Mouse (Mus musculus) CH12.LX (cell line): ENCODE data around the gene Rassf8. TPM values are rescaled to one million over a fixed set of nuclear protein-coding genes. Genes with fewer than 3 reads are reported as not detected.
A peak's percentile ranks its signal among the peaks of the same experiment; 100 is the strongest.

ENCODE experiments used
- DNase-seq: peaks from one replicate; pipeline ENCODE4 v3.0.0-alpha.2; 2013; ENCODE audit errors: extremely low read depth
- H3K27ac ChIP-seq: 2 replicates; pipeline ENCODE4 v1.5.1; 2012; ENCODE audit warnings: low read depth, mild to moderate bottlenecking, control low read depth, moderate library complexity; ENCODE audit not compliant: insufficient read depth
- H3K27me3 ChIP-seq: replicated peaks from 2 replicates; pipeline ENCODE3; 2012; ENCODE audit warnings: inconsistent platforms
- H3K36me3 ChIP-seq, 2 experiments: replicated peaks in 1 of 2; 2 replicates each; pipeline versions ENCODE3 to v1.6.1; 2012; ENCODE audit warnings: inconsistent platforms in 1 of 2, low read length in 1 of 2, mild to moderate bottlenecking in 1 of 2, mixed read lengths in 1 of 2, moderate library complexity in 1 of 2; ENCODE audit not compliant: control insufficient read depth in 1 of 2, insufficient read depth in 1 of 2
- H3K4me1 ChIP-seq, 2 experiments: 2 replicates each; pipeline ENCODE4 v1.6.1; 2012; ENCODE audit warnings: inconsistent platforms in 1 of 2, moderate library complexity in 1 of 2; ENCODE audit not compliant: insufficient read depth in 2 of 2, control insufficient read depth in 1 of 2
- H3K4me2 ChIP-seq: 2 replicates; pipeline ENCODE4 v1.6.1; 2012; ENCODE audit warnings: low read depth, mild to moderate bottlenecking, control low read depth; ENCODE audit not compliant: poor library complexity, insufficient read depth, severe bottlenecking
- H3K4me3 ChIP-seq, 3 experiments: fragments of 150-350 bp in 1 of 3; sonication (generic) in 1 of 3; replicated peaks in 1 of 3; 2 replicates each; pipeline versions ENCODE3 to v1.5.1; 2011 to 2012; ENCODE audit warnings: low read depth in 2 of 3, low read length in 2 of 3, mild to moderate bottlenecking in 2 of 3, moderate library complexity in 2 of 3, control low read depth in 1 of 3, improper control_type of control experiment in 1 of 3, inconsistent platforms in 1 of 3, mixed read lengths in 1 of 3; ENCODE audit not compliant: poor library complexity in 1 of 3
- H3K79me2 ChIP-seq: replicated peaks from 2 replicates; pipeline ENCODE4 v1.6.1; 2012; ENCODE audit warnings: mild to moderate bottlenecking, moderate library complexity; ENCODE audit not compliant: control insufficient read depth, poor library complexity, insufficient read depth, severe bottlenecking; ENCODE audit errors: extremely low read depth
- H3K9ac ChIP-seq: 2 replicates; pipeline ENCODE4 v1.6.1; 2012; ENCODE audit warnings: low read depth, mild to moderate bottlenecking, control low read depth, moderate library complexity; ENCODE audit not compliant: insufficient read depth
- H3K9me3 ChIP-seq: replicated peaks from 2 replicates; pipeline ENCODE3; 2012; ENCODE audit warnings: low read length, inconsistent platforms, mixed read lengths
- BHLHE40 ChIP-seq: IDR thresholded peaks from 2 replicates; pipeline ENCODE4 v1.6.1; 2011; ENCODE audit warnings: mild to moderate bottlenecking, low read depth, low read length, improper control_type of control experiment
- CTCF ChIP-seq, 2 experiments: IDR thresholded peaks in 1 of 2; conservative IDR thresholded peaks in 1 of 2; 2 replicates each; pipeline ENCODE4 v1.5.1; 2011 to 2012; ENCODE audit warnings: low read depth in 2 of 2, low read length in 2 of 2, improper control_type of control experiment in 1 of 2, inconsistent platforms in 1 of 2, mild to moderate bottlenecking in 1 of 2, moderate library complexity in 1 of 2
- ELF1 ChIP-seq: IDR thresholded peaks from 2 replicates; pipeline ENCODE4 v1.6.1; 2014; ENCODE audit warnings: low read depth, mild to moderate bottlenecking, inconsistent platforms, low read length, improper control_type of control experiment
- GABPA ChIP-seq: IDR thresholded peaks from 2 replicates; pipeline ENCODE4 v1.6.1; 2012; ENCODE audit warnings: low read depth, low read length, improper control_type of control experiment, inconsistent platforms; ENCODE audit not compliant: insufficient replicate concordance
- JUN ChIP-seq: IDR thresholded peaks from 2 replicates; pipeline ENCODE4 v1.6.1; 2011; ENCODE audit warnings: low read depth, mild to moderate bottlenecking, low read length, improper control_type of control experiment, moderate library complexity; ENCODE audit not compliant: insufficient read depth
- KAT2A ChIP-seq: IDR thresholded peaks from 2 replicates; pipeline ENCODE4 v1.6.1; 2012; ENCODE audit warnings: low read length, improper control_type of control experiment, inconsistent platforms; ENCODE audit not compliant: insufficient replicate concordance
- MAFK ChIP-seq: IDR thresholded peaks from 2 replicates; pipeline ENCODE4 v1.6.1; 2011; ENCODE audit warnings: low read length, improper control_type of control experiment; ENCODE audit not compliant: insufficient replicate concordance
- MAX ChIP-seq: IDR thresholded peaks from 2 replicates; pipeline ENCODE4 v1.6.1; 2011; ENCODE audit warnings: low read length, improper control_type of control experiment
- MAZ ChIP-seq: IDR thresholded peaks from 2 replicates; pipeline ENCODE4 v1.6.1; 2012; ENCODE audit warnings: low read depth, mild to moderate bottlenecking, inconsistent platforms, low read length, improper control_type of control experiment, moderate library complexity
- MXI1 ChIP-seq: IDR thresholded peaks from 2 replicates; pipeline ENCODE4 v1.6.1; 2011; ENCODE audit warnings: mild to moderate bottlenecking, low read depth, low read length, improper control_type of control experiment
- MYC ChIP-seq: IDR thresholded peaks from 2 replicates; pipeline ENCODE4 v1.6.1; 2011; ENCODE audit warnings: low read depth, mild to moderate bottlenecking, improper control_type of control experiment, low read length
- NRF1 ChIP-seq: IDR thresholded peaks from 2 replicates; pipeline ENCODE4 v1.6.1; 2014; ENCODE audit warnings: low read depth, mild to moderate bottlenecking, inconsistent platforms, low read length, improper control_type of control experiment, moderate library complexity
- PAX5 ChIP-seq: IDR thresholded peaks from 2 replicates; pipeline ENCODE4 v1.6.1; 2012; ENCODE audit warnings: low read length, inconsistent platforms, mixed read lengths
- RCOR1 ChIP-seq: conservative IDR thresholded peaks from 2 replicates; pipeline ENCODE4 v1.6.1; 2012; ENCODE audit warnings: low read depth, mild to moderate bottlenecking, inconsistent platforms, low read length, improper control_type of control experiment
- SIN3A ChIP-seq: IDR thresholded peaks from 2 replicates; pipeline ENCODE4 v1.6.1; 2012; ENCODE audit warnings: low read length, improper control_type of control experiment, inconsistent platforms
- TCF12 ChIP-seq: IDR thresholded peaks from 2 replicates; pipeline ENCODE4 v1.6.1; 2014; ENCODE audit warnings: low read depth, mild to moderate bottlenecking, inconsistent platforms, low read length, improper control_type of control experiment
- USF1 ChIP-seq: IDR thresholded peaks from 2 replicates; pipeline ENCODE4 v1.6.1; 2014; ENCODE audit warnings: low read depth, mild to moderate bottlenecking, inconsistent platforms, low read length, improper control_type of control experiment
- USF2 ChIP-seq: conservative IDR thresholded peaks from 2 replicates; pipeline ENCODE4 v1.6.1; 2011; ENCODE audit warnings: low read depth, low read length, improper control_type of control experiment
- ZC3H11A ChIP-seq: IDR thresholded peaks from 2 replicates; pipeline ENCODE4 v1.6.1; 2012; ENCODE audit warnings: low read depth, mild to moderate bottlenecking, inconsistent platforms, low read length, improper control_type of control experiment
- ZKSCAN1 ChIP-seq: IDR thresholded peaks from 2 replicates; pipeline ENCODE4 v1.6.1; 2012; ENCODE audit warnings: low read depth, inconsistent platforms, low read length, improper control_type of control experiment, borderline replicate concordance
- ZNF384 ChIP-seq: IDR thresholded peaks from 2 replicates; pipeline ENCODE4 v1.6.1; 2012; ENCODE audit warnings: low read depth, low read length, improper control_type of control experiment, inconsistent platforms
- dilution Hi-C: fragments of 300-500 bp; cut with MboI; formaldehyde crosslinking; loops from 2 replicates; pipeline ENCODE4 v1.14.3; 2020; ENCODE audit warnings: low sequenced_read_pairs; ENCODE audit not compliant: extremely low pct_unique_long_range_greater_than_20kb, extremely low pct_ligation_motif_present
- in situ Hi-C: fragments of 300-500 bp; cut with MboI; formaldehyde crosslinking; loops from 3 replicates; pipeline ENCODE4 v1.14.3; 2019; ENCODE audit warnings: low sequenced_read_pairs, low pct_ligation_motif_present, low pct_unique_long_range_greater_than_20kb, mixed read lengths
- polyA plus RNA-seq: library from polyadenylated mRNA; unstranded; fragments of >175 nt; gene quantifications from 2 replicates; pipeline ENCODE4 v1.2.1, GENCODE M21; 2012; ENCODE audit warnings: low read depth; ENCODE audit not compliant: insufficient read length
- total RNA-seq, 2 experiments: library from RNA; depleted of rRNA; stranded (reverse); fragments of 300-350 nt in 1 of 2; fragments of >200 nt in 1 of 2; gene quantifications; 2 replicates each; pipeline ENCODE4 v1.2.3; 2012 to 2014

Rassf8 gene
- total and polyA plus RNA-seq, 3 experiments = 0.34 to 0.59 (median 0.48) TPM

GRCm38 (mm10) chr6:145709956-145710720, 36.4 kb upstream of the Rassf8 start:
- Histone ChIP-seq H3K9ac (no peak overlapping the region), H3K4me2 (no peak overlapping the region), H3K4me3 (no peak overlapping the region), H3K27ac (no peak overlapping the region), H3K27me3 (no peaks in the 10 kb centered on the region), H3K4me1 (no peaks in the 10 kb centered on the region), H3K9me3 (peaks cover 2% of the 10 kb centered on the region), H3K36me3 (no peaks in the 10 kb centered on the region), H3K79me2 (no peaks in the 10 kb centered on the region)
- TF ChIP-seq TCF12 = no peak
- TF ChIP-seq GABPA = no peak
- in situ Hi-C loops (no loop called here), dilution Hi-C loops (no loop called here)
- DNase-seq = no peak

GRCm38 (mm10) chr6:145710797-145711196, 35.8 kb upstream of the Rassf8 start:
- peaks cover 2% of the 10 kb centered on the region for H3K9me3 ChIP-seq
- H3K9ac ChIP-seq = no peak overlapping the region
- H3K4me2 ChIP-seq = no peak overlapping the region
- no peaks in the 10 kb centered on the region for H3K36me3 ChIP-seq
- no peaks in the 10 kb centered on the region for H3K4me1 ChIP-seq
- no peak overlapping the region for H3K27ac ChIP-seq
- dilution Hi-C loops = no loop called here
- DNase-seq = no peak
- H3K79me2 ChIP-seq = no peaks in the 10 kb centered on the region
- in situ Hi-C loops = no loop called here
- TF ChIP-seq CTCF (conservative IDR thresholded peaks at IDR 0.05 in 1 of 2, IDR thresholded peaks at IDR 0.05 in 1 of 2; ENCODE audit: low read depth in 2 of 2, low read length in 2 of 2) (peak in 1 of 2 experiments; percentile 31; a peak in 2 of 4 replicates), RCOR1 (no peak), KAT2A (no peak)
- TF ChIP-seq, all 38 proteins: peak for 1
- H3K4me3 ChIP-seq = no peak overlapping the region
- no peaks in the 10 kb centered on the region for H3K27me3 ChIP-seq

GRCm38 (mm10) chr6:145711320-145711719, 35.2 kb upstream of the Rassf8 start:
- TF ChIP-seq MXI1 (no peak), MAZ (no peak), PAX5 (no peak), ELF1 (no peak), USF1 (no peak), TCF12 (no peak), NRF1 (no peak), MAFK (no peak), GABPA (no peak), SIN3A (no peak), JUN (no peak), ZKSCAN1 (no peak), BHLHE40 (no peak), ZC3H11A (no peak), MYC (no peak), USF2 (no peak), ZNF384 (no peak), MAX (no peak)
- Histone ChIP-seq H3K79me2 (no peaks in the 10 kb centered on the region), H3K9ac (no peak overlapping the region), H3K36me3 (no peaks in the 10 kb centered on the region), H3K27me3 (no peaks in the 10 kb centered on the region), H3K9me3 (peaks cover 2% of the 10 kb centered on the region), H3K4me1 (no peaks in the 10 kb centered on the region), H3K4me2 (no peak overlapping the region), H3K4me3 (no peak overlapping the region), H3K27ac (no peak overlapping the region)
- no peak for DNase-seq
- in situ Hi-C loops = no loop called here
- dilution Hi-C loops = no loop called here
